Mouse (Mus musculus) embryo, embryonic 11 days (tissue): ENCODE measurements around the gene Hdgfl2.
A peak's percentile ranks its signal among the peaks of the same experiment; 100 is the strongest.
"Not testable (repeated sequence)": the region's sequence is repeated elsewhere in the genome, so short reads cannot be mapped to it uniquely, and the experiment has no call there.

Experiments used
- DNase-seq: peaks from one replicate; pipeline ENCODE4 v3.0.0-alpha.2; 2015

Gene Hdgfl2

DNA sequence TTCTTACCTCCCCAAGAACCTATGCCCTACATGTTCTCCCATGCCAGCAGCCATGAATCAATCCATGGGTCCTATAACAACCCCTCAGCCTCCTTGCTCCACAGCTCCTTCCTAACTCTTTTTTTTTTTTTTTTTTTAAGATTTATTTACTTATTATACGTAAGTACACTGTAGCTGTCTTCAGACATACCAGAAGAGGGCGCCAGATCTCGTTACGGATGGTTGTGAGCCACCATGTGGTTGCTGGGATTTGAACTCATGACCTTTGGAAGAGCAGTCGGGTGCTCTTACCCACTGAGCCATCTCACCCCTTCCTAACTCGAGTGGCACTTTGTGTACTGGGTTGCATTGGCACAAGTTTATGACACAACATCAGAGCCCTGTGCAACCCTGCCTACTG lies 13.7 kb upstream of the Hdgfl2 start:
- DNase-seq = not testable (repeated sequence)

GRCm38 (mm10) chr17:56066451-56066850 lies 13.0 kb upstream of the Hdgfl2 start:
- no peak for DNase-seq

DNA sequence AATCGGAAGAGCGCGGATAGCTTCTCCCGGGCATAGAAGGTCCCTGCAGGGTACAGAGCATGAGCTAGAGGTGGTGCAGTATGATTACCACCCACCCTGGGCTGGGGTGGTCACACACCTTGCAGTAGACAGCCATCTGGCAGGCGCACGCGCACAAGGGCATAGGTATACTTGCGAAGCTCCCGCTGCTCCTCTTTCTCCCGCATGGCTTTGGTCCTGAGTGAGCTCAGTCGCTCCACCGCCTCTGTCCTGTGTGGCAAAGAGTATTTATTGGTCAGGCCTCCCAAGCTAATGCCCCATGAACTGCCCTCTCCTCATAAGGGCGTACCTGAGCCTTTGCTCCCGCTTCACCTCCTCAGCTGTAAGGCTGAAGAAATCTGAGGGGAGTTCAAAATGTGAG lies 10.4 kb upstream of the Hdgfl2 start:
- no peak for DNase-seq

DNA sequence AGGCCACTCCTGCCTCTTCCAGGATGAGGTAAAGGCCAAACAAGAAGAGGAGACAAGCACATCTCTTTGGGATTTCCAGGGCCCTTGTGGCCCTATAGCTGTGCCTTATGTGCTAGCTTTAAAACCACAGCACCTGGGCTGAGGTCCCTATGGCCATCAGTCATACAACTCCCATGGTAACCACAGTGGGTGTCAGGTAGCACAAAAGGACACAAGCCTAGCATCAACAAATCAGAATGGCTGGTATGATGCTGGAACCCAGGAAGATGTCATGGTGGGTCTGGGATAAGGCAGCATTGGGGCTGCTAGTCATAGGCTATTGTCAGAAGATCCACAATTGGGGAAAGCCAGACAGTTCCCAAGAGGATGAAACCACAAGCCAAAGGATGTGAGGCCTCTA lies 8.3 kb upstream of the Hdgfl2 start:
- DNase-seq = no peak

DNA sequence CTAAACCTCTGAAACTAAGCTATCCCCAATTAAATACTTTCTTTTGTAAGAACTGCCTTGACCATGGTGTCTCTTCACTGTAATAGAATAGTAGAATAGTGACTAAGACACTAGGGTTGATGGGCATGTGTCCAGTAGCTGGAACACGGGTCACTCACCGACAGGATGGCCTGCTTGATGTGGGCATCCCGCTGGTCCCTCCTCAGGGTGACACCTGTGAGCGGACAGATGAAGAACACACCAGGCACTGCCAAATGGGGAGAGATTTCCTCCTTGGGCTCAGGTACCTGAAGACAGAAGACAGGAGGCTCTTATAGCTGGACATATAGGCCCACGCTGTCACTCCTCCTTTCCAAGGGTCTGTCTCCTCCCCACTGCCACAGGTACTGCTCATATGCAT lies 7.2 kb upstream of the Hdgfl2 start:
- no peak for DNase-seq

GRCm38 (mm10) chr17:56074097-56074826 lies 5.2 kb upstream of the Hdgfl2 start:
- peak; percentile 92 for DNase-seq

- DNase-seq = peak; percentile 99
Measured at GRCm38 (mm10) chr17:56074827-56075208, 4.6 kb upstream of the Hdgfl2 start, which contains the start of gene Ubxn6. Gene Ubxn6, minus strand, starts transcription at chr17:56075028.

DNA sequence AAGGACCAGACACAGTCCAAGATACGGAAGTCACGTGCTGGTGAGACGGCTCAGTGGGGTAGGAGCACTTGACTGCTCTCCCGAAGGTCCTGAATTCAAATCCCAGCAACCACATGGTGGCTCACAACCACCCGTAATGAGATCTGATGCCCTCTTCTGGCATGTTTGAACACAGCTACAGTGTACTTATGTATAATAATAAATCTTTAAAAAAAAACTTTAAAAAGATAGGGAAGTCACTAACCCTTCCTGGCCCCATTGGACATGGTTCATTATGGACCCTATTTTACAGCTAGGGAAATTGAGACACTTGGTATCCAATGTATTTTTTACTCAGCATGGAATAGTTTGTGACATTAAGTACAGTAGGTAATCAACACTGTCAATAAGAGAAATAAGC lies 1.9 kb upstream of the Hdgfl2 start:
- DNase-seq = no peak

- DNase-seq = not testable (repeated sequence)
Measured at GRCm38 (mm10) chr17:56078361-56078760, 1.1 kb upstream of the Hdgfl2 start.

DNA sequence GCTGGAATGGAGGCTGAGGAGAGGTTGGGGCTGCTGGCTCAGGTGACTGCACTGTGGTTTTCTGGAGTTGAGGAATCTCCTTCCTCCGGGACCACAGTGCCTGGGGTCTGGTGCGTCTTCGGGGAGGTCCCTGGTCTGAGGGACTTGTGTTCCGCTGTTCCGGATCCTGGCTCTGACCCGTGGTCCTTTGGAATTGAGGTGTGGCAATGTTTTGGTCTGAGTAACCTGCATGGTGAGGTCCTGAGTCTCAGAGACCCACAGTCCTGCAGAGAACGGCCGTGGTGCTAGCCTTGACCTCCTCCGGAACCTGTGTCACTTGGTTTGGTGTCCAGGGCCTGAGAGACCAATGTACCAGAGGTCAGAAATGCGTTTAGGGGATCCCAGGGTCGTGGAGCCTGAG lies 487 bp downstream of the Hdgfl2 start:
- peak; percentile 8 for DNase-seq

- peak; percentile 92 for DNase-seq
Measured at GRCm38 (mm10) chr17:56080781-56081585, 1.5 kb downstream of the Hdgfl2 start.

GRCm38 (mm10) chr17:56092312-56092711 lies 12.9 kb downstream of the Hdgfl2 start:
- no peak for DNase-seq

DNA sequence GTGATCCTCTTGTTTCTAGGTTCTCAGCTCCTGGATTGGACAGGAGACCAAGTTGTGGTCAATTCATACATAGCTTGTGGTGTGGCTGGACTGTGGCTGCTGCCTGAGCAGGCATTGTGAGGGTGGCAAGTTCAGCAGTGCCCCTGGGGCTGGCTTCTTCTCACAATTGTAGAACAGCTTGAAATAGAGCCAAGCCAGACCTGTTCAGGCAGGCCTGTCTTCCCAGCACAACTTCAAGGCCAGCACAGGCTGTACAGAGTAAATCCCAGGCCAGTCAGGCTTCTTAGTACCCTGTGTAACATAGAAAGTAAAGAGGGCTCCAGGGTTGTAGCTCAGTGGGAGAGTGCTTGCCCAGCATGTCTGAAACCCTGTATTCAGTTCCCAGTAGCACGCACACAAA lies 13.4 kb downstream of the Hdgfl2 start:
- DNase-seq = no peak

- DNase-seq = no peak
Measured at GRCm38 (mm10) chr17:56096883-56097282, 17.4 kb downstream of the Hdgfl2 start.

DNA sequence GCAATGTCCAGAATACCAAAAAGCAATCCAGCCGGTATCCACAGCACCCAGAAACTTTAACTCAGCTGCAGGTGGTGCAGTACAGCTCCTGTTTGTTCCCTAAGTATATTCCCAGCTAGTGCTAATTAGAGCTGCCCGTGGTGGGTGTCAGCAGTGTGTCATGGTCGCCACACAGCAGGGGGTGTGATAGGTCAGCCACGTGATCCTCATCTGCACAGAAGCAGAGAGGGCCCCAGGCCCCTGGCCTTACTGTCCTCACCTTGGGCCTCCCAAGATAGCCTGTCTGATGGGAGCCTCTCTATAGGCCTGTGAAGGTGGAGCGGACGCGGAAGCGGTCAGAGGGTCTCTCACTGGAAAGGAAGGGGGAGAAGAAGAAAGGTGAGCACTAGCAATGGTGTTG lies 18.7 kb downstream of the Hdgfl2 start:
- DNase-seq = no peak

DNA sequence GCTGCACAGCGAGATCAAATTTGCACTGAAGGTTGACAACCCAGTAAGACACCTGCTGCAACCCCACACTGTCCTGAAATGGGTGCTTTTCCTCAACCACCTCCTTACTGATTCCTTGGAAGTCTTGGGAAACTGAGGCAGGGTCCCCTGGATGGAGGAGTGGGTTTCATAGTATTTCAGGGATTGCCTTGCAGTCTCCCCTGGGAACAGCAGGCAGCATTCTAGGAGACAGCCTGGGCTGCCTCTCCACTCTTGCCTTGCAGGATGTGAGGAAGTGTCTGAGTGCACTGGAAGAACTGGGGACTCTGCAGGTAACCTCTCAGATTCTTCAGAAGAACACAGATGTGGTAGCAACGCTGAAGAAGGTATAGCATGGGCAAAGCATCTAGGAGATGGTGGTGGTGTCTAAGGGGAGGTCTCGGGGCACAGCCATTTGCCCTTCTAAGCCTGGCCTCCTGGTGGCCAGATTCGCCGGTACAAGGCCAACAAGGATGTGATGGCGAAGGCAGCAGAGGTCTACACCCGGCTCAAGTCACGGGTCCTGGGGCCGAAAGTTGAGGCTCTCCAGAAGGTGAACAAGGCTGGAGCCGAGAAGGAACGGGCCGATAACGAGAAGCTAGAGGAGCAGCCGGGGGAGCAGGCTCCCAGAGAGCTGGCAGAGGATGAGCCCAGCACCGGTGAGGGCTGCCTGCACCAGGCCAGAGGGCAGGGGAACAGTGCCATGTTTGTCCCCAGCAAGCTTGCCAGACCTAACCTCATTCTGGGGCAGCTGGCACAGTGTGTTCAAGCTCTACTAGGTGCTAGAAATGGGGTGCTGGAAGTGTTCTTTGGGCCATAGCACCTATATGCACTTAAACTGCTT lies 19.5 kb downstream of the Hdgfl2 start:
- DNase-seq = no peak

GRCm38 (mm10) chr17:56100811-56101210 lies 21.4 kb downstream of the Hdgfl2 start:
- no peak for DNase-seq

GRCm38 (mm10) chr17:56102158-56102557 lies 22.7 kb downstream of the Hdgfl2 start:
- DNase-seq = no peak

- no peak for DNase-seq
Measured at GRCm38 (mm10) chr17:56102927-56103326, 23.5 kb downstream of the Hdgfl2 start.

- DNase-seq = no peak
Measured at GRCm38 (mm10) chr17:56103465-56104285, 24.2 kb downstream of the Hdgfl2 start.

GRCm38 (mm10) chr17:56104821-56105220 lies 25.4 kb downstream of the Hdgfl2 start:
- not testable (repeated sequence) for DNase-seq

GRCm38 (mm10) chr17:56106436-56106835 lies 27.0 kb downstream of the Hdgfl2 start:
- not testable (repeated sequence) for DNase-seq
